Mouse (Mus musculus) central nervous system, embryonic 11.5 days (tissue): ENCODE measurements around the gene Lrrc28. TPM values are rescaled to one million over a fixed set of nuclear protein-coding genes. Genes with fewer than 3 reads are reported as not detected.

Experiments used
- polyA plus RNA-seq: library from polyadenylated mRNA; depleted of rRNA; stranded (reverse); fragments of >200 nt; gene quantifications from 2 replicates; pipeline ENCODE4 v1.2.3, GENCODE M21; 2012; rRNA removed

Gene Lrrc28
- polyA plus RNA-seq: 11.8 and 21.4 TPM in 2 replicates

GRCm38 (mm10) chr7:67644833-67645680 is at the start of gene Lrrc28:
Gene Lrrc28, minus strand, starts transcription at chr7:67645268.

GRCm38 (mm10) chr7:67647277-67647676 is 2.2 kb upstream of the Lrrc28 start, which contains the start of gene Ttc23:
Gene Ttc23, plus strand, starts transcription at chr7:67647410.

Other genes with a start within 250 kb of the Lrrc28 start
- gene Ttc23, start 2.1 kb upstream of the Lrrc28 start, polyA plus RNA-seq: 33.7 and 53.5 TPM in 2 replicates
- gene Synm, start 114.5 kb upstream of the Lrrc28 start, polyA plus RNA-seq: 1.6 and 1.9 TPM in 2 replicates